Mouse (Mus musculus) heart, embryonic 10.5 days (tissue): ENCODE data around the gene Kif6. TPM values are rescaled to one million over a fixed set of nuclear protein-coding genes. Genes with fewer than 3 reads are reported as not detected.
A peak's percentile ranks its signal among the peaks of the same experiment; 100 is the strongest.

Experiments used
- DNase-seq: peaks from one replicate; pipeline ENCODE4 v3.0.0-alpha.2; 2017; ENCODE audit warnings: low spot score
- H3K27ac ChIP-seq: fragments of 300-500 bp; sonication (generic); 2 replicates; pipeline ENCODE4 v1.5.1; 2016; ENCODE audit warnings: mild to moderate bottlenecking
- H3K27me3 ChIP-seq: fragments of 300-500 bp; sonication (generic); 2 replicates; pipeline ENCODE4 v1.6.1; 2016; ENCODE audit warnings: mild to moderate bottlenecking; ENCODE audit not compliant: poor library complexity, insufficient read depth, severe bottlenecking
- H3K36me3 ChIP-seq: fragments of 300-500 bp; sonication (generic); 2 replicates; pipeline ENCODE4 v1.6.1; 2016; ENCODE audit warnings: mild to moderate bottlenecking, moderate library complexity
- H3K4me1 ChIP-seq: fragments of 300-500 bp; sonication (generic); 2 replicates; pipeline ENCODE4 v1.6.1; 2016; ENCODE audit warnings: mild to moderate bottlenecking
- H3K4me3 ChIP-seq: fragments of 300-500 bp; sonication (generic); 2 replicates; pipeline ENCODE4 v1.5.1; 2016; ENCODE audit warnings: mild to moderate bottlenecking, moderate library complexity
- H3K9me3 ChIP-seq: fragments of 300-500 bp; sonication (generic); 2 replicates; pipeline ENCODE4 v1.6.1; 2016; ENCODE audit warnings: mild to moderate bottlenecking, moderate library complexity
- WGBS: fragments of 180-500 bp; shearing (Covaris S2); methylation state at CpG from one replicate; pipeline ENCODE4 v1.1.7; 2016; 5-methylcytosine and 5-hydroxymethylcytosine counted together
- polyA plus RNA-seq: library from polyadenylated mRNA; unstranded; fragments of >200 nt; fragmentation: Nextera tagmentation; extraction: Ambion mirVana; gene quantifications from 2 replicates; pipeline ENCODE4 v1.2.1, GENCODE M21; 2016

Kif6 gene
- polyA plus RNA-seq, 1 experiment from 2014 or later = 2.0 TPM

DNA sequence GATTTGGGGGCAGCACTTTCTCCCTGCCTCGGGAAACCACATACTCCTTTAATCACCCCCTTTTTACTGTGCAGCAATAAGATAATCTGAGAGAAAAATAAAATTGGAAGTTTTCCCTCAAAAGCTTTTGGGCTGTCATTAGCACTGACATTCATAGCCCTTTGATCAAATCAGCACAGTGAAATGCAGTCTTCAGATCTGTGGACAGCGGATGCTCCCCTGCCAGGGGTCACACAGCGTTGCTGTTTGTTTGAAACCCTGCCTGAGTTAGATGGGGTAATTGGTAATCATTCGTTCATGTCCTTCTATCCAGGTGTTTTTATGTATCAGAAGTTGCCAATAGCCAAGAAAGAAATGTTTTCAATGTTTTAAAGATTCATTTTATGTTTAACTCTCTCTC, 60.7 kb downstream of the Kif6 start:
- DNase-seq = no peak

DNA sequence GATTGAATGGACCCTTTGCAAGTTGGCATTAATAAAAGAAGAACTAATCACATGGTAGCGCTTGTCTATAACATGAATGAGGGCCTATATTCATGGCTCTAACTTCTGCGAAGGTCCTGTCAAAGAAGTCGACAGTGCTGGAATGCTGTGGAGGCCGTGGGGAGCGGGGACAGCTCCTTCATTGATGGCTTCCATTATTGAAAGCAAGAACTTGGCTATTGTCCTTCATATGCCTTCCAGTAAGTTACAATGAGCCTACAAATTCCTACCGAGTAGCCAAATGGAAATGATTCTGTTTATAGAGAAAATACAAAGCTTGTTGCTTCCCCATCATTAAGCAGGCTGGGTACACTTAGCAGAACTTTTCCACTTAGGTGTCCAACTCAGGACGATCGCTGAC, 66.5 kb downstream of the Kif6 start:
- 81% methylated on average over 8 of the region's 8 CpGs for WGBS
- no peak for DNase-seq
- Histone ChIP-seq H3K4me1 (peaks cover 20% of the 10 kb centered on the region), H3K27me3 (no peaks in the 10 kb centered on the region), H3K4me3 (no peak overlapping the region), H3K9me3 (no peaks in the 10 kb centered on the region), H3K36me3 (no peaks in the 10 kb centered on the region), H3K27ac (no peak overlapping the region)

More for the DNA sequence above, 60.7 kb downstream of the Kif6 start:
- WGBS = 77% methylated on average over 4 of the region's 4 CpGs
- Histone ChIP-seq H3K4me1 (no peaks in the 10 kb centered on the region; the same call in 1 of the 2 replicates), H3K27ac (no peak overlapping the region), H3K27me3 (no peaks in the 10 kb centered on the region), H3K4me3 (no peak overlapping the region), H3K9me3 (no peaks in the 10 kb centered on the region), H3K36me3 (no peaks in the 10 kb centered on the region)

DNA sequence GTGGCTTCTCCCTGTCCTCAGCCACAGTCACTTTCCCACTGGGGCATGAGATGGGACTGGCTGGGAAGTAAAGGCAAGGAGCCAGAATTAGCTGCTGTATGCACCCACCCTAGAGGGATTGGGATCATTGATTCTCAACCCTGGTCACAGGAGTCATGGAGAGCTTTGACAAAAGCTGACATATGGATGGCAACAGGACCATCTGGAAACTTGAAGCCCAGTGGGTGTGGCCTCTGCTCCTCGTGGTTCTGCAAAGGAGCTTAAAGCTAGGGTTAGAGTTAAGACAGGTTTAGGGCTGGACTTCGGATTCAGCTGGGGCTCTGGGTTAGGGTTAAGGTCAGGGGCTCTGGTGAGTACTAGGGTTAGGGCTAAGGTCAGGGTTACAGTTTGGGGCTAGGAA, 69.2 kb downstream of the Kif6 start:
- Histone ChIP-seq H3K27ac (no peak overlapping the region), H3K9me3 (no peaks in the 10 kb centered on the region), H3K4me1 (peaks cover 20% of the 10 kb centered on the region), H3K4me3 (no peak overlapping the region), H3K36me3 (no peaks in the 10 kb centered on the region), H3K27me3 (no peaks in the 10 kb centered on the region)
- no peak for DNase-seq
- 17% methylated on average over 2 of the region's 2 CpGs for WGBS

DNA sequence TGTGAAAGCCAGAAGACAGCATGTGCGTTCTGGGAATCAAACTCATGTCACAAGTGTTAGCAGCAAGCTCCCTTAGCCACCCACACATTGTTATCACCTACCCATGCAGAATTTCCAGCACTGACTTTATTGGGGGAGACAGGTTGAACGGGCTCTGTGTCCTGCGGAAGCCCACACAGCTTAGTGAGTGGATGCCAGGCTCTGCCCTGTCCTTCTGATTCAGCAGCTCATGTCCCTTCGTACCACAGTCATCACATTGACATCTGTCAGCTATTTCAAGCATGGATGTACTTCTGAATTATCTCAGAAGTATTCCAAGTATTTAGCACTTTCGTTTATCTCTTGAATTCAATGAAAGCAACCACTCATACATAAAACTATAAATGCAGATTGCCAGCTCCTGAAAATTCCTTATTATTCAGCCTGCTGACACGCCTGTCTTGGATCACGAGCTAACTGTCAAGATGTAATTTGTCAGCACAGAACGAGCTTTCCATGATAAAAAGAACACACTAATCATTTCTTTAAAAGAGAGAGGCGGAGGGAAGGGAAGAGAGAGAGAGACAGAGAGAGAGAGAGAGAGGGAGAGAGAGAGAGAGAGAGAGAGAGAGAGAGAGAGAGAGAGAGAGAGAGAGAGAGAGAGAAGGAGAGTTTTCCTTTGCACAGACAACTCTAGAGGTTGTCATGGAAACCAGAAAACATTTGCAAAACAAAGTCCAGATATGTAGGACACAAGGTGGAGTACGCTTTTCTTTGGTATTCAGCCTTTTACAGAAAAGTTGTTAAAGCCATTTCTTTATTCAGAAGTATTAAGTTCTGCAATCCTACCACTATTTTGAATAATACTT, 75.9 kb downstream of the Kif6 start:
- H3K27ac ChIP-seq = peak overlapping the region; percentile 77
- 0 out of 2 replicates have a peak overlapping the region, but pooled peaks have one; percentile 16 for H3K4me3 ChIP-seq
- H3K4me1 ChIP-seq = 0 out of 2 replicates have a peak, but pooled peaks cover 8% of the 10 kb centered on the region
- no peak for DNase-seq
- no peaks in the 10 kb centered on the region for H3K36me3 ChIP-seq
- H3K9me3 ChIP-seq = no peaks in the 10 kb centered on the region
- 29% methylated on average over 10 of the region's 10 CpGs for WGBS
- H3K27me3 ChIP-seq = no peaks in the 10 kb centered on the region

DNA sequence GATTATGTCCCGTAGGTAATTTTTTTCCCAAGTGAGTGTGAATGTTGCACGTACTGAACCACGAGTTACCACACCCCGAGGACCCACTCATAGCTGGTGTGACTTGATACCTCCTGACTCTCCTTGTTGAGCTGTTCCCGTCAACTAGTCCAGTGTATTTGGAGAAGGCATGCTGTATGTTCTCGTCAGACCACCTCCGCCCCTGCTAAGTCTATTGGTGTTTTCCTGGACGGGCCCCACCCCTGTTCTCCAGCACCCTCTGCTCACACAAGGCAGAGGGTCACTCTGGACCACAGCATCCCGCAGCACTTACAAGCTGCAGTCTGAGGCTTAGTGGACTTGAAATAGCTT, 76.5 kb downstream of the Kif6 start:
- 52% methylated on average over 9 of the region's 9 CpGs for WGBS
- Histone ChIP-seq H3K27ac (peak overlapping the region; percentile 77; the same call in 1 of the 2 replicates), H3K27me3 (no peaks in the 10 kb centered on the region), H3K4me1 (0 out of 2 replicates have a peak, but pooled peaks cover 8% of the 10 kb centered on the region), H3K9me3 (no peaks in the 10 kb centered on the region), H3K36me3 (no peaks in the 10 kb centered on the region), H3K4me3 (0 out of 2 replicates have a peak overlapping the region, but pooled peaks have one; percentile 16)
- DNase-seq = peak; percentile 78

DNA sequence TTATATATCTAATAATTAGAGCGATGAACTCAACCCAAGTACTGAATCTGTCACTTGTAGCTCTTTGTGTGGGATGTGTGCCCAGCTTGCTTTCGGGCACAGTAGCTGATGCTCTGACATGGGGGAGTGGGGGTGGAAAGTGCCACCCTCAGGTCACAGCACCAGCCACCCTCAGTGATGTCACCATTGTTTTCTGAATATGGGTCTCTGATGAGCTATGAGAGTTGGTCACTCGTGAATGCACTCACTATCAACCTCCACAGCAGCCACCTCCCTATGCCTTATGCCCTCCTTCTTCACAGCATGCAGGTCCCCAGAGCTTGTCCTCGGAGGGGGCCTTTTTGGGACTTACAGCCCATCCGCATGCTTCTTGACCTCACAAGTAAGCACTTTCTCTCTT, 78.3 kb downstream of the Kif6 start:
- H3K27ac ChIP-seq = peak overlapping the region; percentile 6; the same call in 1 of the 2 replicates
- H3K9me3 ChIP-seq = no peaks in the 10 kb centered on the region
- H3K4me3 ChIP-seq = no peak overlapping the region
- no peak for DNase-seq
- 77% methylated on average over 5 of the region's 5 CpGs for WGBS
- no peaks in the 10 kb centered on the region for H3K36me3 ChIP-seq
- no peaks in the 10 kb centered on the region for H3K27me3 ChIP-seq
- 0 out of 2 replicates have a peak, but pooled peaks cover 8% of the 10 kb centered on the region for H3K4me1 ChIP-seq

DNA sequence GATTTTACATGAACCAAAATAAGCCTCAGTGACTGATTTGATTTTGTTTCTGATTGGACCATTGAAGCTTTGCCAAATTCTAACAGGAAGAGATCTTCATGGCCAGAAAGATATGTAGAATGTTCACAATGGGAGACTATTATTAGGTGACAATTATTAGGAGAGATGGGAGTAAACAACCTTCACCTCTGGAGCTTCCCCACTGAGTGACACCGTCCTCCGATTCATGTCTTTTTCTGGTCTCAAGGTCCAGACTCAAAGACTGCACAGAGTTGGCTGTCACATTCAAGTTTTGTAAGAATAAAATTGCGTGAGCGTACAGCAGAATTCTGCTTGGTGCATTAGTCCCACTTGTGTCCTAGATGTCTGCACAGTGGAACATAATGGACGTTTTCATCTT, 82.3 kb downstream of the Kif6 start:
- no peaks in the 10 kb centered on the region for H3K9me3 ChIP-seq
- H3K36me3 ChIP-seq = no peaks in the 10 kb centered on the region
- no peaks in the 10 kb centered on the region for H3K4me1 ChIP-seq
- 87% methylated on average over 5 of the region's 5 CpGs for WGBS
- no peaks in the 10 kb centered on the region for H3K27me3 ChIP-seq
- H3K27ac ChIP-seq = no peak overlapping the region
- H3K4me3 ChIP-seq = no peak overlapping the region
- no peak for DNase-seq

DNA sequence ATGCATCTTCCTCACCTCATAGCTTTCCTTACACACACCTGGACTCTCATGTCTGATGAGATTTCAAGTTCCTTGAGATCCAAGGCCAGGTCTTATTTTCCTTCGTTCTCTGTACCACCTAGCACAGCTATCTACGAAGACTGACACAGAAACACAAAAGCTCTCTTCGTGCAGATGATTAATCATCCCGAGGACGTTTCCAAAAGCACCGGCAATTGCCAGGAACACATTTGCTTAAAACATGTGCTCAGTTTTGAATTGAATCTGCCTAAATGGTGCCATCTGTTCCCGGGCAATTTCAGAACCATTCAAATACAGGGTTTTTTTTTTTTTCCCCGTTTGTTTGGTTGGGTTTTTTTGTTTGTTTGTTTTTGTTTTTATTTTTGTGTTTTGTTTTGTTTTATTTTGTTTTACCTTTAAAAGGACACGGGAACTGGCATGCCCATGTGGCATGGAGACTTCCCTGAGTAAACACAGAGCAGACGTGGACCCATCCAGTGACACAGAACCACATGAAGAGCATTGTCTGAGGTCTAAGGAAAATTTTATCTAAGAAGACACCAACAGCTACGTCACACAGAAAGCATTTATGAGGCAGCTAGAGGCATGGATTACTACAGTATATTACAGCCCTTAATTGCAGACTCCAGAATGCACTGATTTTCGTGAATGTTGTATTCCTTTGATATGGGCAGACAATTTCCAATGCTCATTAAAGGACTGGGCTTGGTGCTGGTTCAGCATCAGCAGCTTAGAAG, 88.7 kb downstream of the Kif6 start:
- Histone ChIP-seq H3K36me3 (no peaks in the 10 kb centered on the region), H3K27me3 (no peaks in the 10 kb centered on the region), H3K4me3 (no peak overlapping the region), H3K27ac (no peak overlapping the region), H3K4me1 (no peaks in the 10 kb centered on the region), H3K9me3 (no peaks in the 10 kb centered on the region)
- WGBS = 72% methylated on average over 12 of the region's 12 CpGs
- DNase-seq = no peak

DNA sequence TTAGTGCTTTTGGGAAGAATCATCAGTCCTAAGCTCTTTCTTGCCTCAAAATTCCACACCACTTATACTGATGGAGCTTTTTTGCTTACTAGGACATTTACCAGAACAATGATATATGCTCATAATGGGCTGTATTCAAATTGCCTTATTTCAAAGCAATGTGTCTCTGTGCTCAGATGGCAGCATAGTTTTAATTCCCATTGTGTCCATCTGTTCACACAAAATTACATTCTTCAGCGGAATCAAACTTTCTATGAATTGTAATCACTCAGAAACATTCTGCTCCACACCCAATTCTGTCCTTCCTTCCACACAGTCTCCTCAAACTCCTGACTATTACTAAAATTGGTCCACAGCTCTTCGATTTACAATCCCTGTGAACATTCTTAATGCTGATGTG, 94.3 kb downstream of the Kif6 start:
- Histone ChIP-seq H3K36me3 (no peaks in the 10 kb centered on the region), H3K4me1 (no peaks in the 10 kb centered on the region), H3K27ac (no peak overlapping the region), H3K9me3 (no peaks in the 10 kb centered on the region), H3K4me3 (no peak overlapping the region), H3K27me3 (no peaks in the 10 kb centered on the region)
- DNase-seq = no peak
- WGBS = 76% methylated on average over 2 of the region's 2 CpGs

DNA sequence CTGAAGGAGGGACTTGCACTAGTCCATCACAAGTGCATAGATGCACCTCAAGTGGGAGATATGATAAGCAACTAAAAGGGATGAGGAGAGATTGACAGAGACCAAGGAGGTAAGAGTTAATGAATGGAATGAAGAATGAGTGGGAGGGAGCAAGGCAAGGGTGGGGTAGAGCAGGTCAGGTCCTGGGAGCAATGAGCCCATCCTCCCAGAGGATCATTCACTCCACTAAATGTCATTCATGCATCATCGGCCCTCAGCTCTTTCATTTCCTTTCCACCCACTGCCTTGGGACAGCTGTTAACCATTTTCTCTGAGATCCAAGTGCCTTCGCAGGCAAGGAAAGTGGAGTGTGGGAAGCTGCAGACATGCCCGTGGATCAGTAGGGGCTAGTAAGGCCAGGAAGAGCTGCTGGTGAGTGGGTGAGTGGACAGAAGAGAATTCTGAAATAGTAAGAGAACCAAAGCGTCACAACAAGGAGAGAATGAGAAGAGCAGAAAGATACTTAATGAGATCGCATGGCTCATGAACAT, 95.2 kb downstream of the Kif6 start:
- Histone ChIP-seq H3K27me3 (no peaks in the 10 kb centered on the region), H3K9me3 (no peaks in the 10 kb centered on the region), H3K4me3 (no peak overlapping the region), H3K36me3 (no peaks in the 10 kb centered on the region), H3K4me1 (no peaks in the 10 kb centered on the region), H3K27ac (no peak overlapping the region)
- WGBS = 90% methylated on average over 5 of the region's 5 CpGs
- DNase-seq = no peak

DNA sequence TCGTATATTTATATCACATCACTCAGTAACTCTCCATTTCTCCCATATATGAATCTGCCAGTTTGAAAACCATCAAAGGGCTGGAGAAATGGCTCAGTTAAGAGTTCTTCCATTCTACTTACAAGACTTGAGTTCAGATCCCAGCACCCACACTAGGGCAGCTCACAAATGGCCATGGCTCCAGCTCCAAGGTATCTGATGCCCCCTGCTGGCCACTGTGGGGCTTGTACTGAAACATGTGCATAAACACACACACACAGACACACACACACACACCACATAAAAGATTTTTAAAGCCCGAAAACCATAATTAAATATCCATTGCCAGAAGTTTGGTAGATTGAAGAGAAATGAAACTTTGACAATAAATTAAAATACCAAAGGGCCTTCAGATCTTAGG, 111.3 kb downstream of the Kif6 start:
- no peaks in the 10 kb centered on the region for H3K36me3 ChIP-seq

DNA sequence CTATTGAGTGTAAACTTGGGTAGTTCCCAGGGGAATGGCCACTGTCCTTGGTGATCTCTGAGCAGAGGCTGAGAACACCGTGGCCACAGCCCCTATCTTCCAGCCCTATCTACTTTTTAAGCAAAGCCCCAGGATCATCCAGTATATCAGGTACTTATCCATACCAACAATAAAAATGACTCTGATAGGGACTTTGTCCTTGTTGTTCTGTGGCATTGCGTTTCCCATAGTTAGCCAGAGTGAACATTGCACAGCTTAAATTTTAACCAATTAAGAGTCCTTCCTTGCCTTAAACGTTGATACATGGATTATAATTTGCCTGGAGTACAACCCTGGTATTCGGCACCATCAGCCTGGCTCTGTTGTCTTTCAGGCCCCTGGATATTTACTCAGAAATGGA, 112.0 kb downstream of the Kif6 start:
- peak; percentile 39 for DNase-seq

More for the DNA sequence above, 111.3 kb downstream of the Kif6 start:
- Histone ChIP-seq H3K27me3 (no peaks in the 10 kb centered on the region), H3K4me3 (no peak overlapping the region), H3K4me1 (no peaks in the 10 kb centered on the region), H3K9me3 (no peaks in the 10 kb centered on the region), H3K27ac (no peak overlapping the region)
- DNase-seq = peak; percentile 27
- 90% methylated on average over 2 of the region's 2 CpGs for WGBS

More for the DNA sequence above, 112.0 kb downstream of the Kif6 start:
- 74% methylated on average over 4 of the region's 4 CpGs for WGBS
- no peaks in the 10 kb centered on the region for H3K36me3 ChIP-seq
- H3K27me3 ChIP-seq = no peaks in the 10 kb centered on the region
- no peak overlapping the region for H3K4me3 ChIP-seq
- H3K4me1 ChIP-seq = no peaks in the 10 kb centered on the region
- H3K9me3 ChIP-seq = no peaks in the 10 kb centered on the region
- no peak overlapping the region for H3K27ac ChIP-seq
